Mouse (Mus musculus) kidney, adult 2 months (tissue): Measurements from ENCODE around the gene Cdh18.

Experiments
- CTCF ChIP-seq: fragments of 200-500 bp; conservative IDR thresholded peaks from 2 replicates; pipeline ENCODE4 v1.5.1; 2011; ENCODE audit warnings: low read depth, mild to moderate bottlenecking, control low read depth, low read length, moderate library complexity, mixed read lengths; ENCODE audit not compliant: insufficient read depth, insufficient read length
- POLR2A ChIP-seq: fragments of 200-500 bp; IDR thresholded peaks from one replicate; pipeline ENCODE4 v1.6.1; 2011; ENCODE audit warnings: low read depth, low read length, control low read depth

DNA sequence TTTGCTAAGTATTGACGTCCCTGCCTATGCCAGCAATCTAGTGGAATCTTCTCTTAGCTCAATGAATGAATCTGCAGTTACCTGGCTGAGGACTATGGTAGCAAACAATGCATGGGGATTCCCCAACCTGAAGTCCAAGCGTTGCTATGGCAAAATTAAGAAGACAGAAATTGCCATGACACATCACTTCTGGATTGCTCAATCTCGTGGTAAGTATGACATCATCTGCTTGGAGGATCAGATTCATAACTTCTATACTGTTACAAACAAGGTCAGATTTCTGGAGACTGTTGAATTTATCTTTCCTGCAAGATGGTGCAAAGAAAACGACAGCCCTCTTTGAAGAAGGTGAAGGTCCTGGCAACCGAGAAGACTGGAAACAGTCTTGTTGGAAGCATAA lies 881.2 kb downstream of the Cdh18 start:
- TF ChIP-seq CTCF = no peak
- no peak for TF ChIP-seq POLR2A
